Mouse (Mus musculus): ENCODE results near the gene Rps6ka2. TPM values are rescaled to one million over a fixed set of nuclear protein-coding genes. Genes with fewer than 3 reads are reported as not detected.
A peak's percentile ranks its signal among the peaks of the same experiment; 100 is the strongest.

Rps6ka2 gene
- polyA plus RNA-seq, 1 experiment, result 15.6 TPM

- H3K27ac ChIP-seq (ENCODE audit: control insufficient read depth, insufficient read depth, low read depth, low read length), result no peak overlapping the region
- no peaks in the 10 kb centered on the region for H3K4me1 ChIP-seq (ENCODE audit: control insufficient read depth, insufficient read depth, low read length)
- TF ChIP-seq CTCF (IDR thresholded peaks at IDR 0.05; ENCODE audit: control insufficient read depth, insufficient read depth, insufficient replicate concordance, low read depth, low read length) (no peak), POLR2A (IDR thresholded peaks at IDR 0.05; ENCODE audit: control insufficient read depth, low read depth, low read length) (no peak)
- no peaks in the 10 kb centered on the region for H3K27me3 ChIP-seq (ENCODE audit: control insufficient read depth, insufficient read depth, low read length)
- H3K36me3 ChIP-seq (ENCODE audit: control insufficient read depth, insufficient read depth, low read length), result no peaks in the 10 kb centered on the region
- H3K4me3 ChIP-seq (ENCODE audit: control insufficient read depth, low read depth, low read length), result no peak overlapping the region
These were observed 92.7 kb downstream of the Rps6ka2 start for GRCm38 (mm10) chr17:7262620-7263019.

GRCm38 (mm10) chr17:7264610-7265009 is 94.7 kb downstream of the Rps6ka2 start:
- TF ChIP-seq CTCF (IDR thresholded peaks at IDR 0.05; ENCODE audit: control insufficient read depth, insufficient read depth, insufficient replicate concordance, low read depth, low read length) (no peak), POLR2A (IDR thresholded peaks at IDR 0.05; ENCODE audit: control insufficient read depth, low read depth, low read length) (no peak)
- no peaks in the 10 kb centered on the region; the same call in 1 of the 2 replicates for H3K4me1 ChIP-seq (ENCODE audit: control insufficient read depth, insufficient read depth, low read length)

GRCm38 (mm10) chr17:7265291-7265690 is 95.4 kb downstream of the Rps6ka2 start:
- no peak for TF ChIP-seq CTCF (IDR thresholded peaks at IDR 0.05; ENCODE audit: control insufficient read depth, insufficient read depth, insufficient replicate concordance, low read depth, low read length)
- TF ChIP-seq POLR2A (IDR thresholded peaks at IDR 0.05; ENCODE audit: control insufficient read depth, low read depth, low read length), result no peak
- H3K4me3 ChIP-seq (ENCODE audit: control insufficient read depth, low read depth, low read length), result no peak overlapping the region
- H3K27me3 ChIP-seq (ENCODE audit: control insufficient read depth, insufficient read depth, low read length), result no peaks in the 10 kb centered on the region
- no peaks in the 10 kb centered on the region for H3K36me3 ChIP-seq (ENCODE audit: control insufficient read depth, insufficient read depth, low read length)
- H3K4me1 ChIP-seq (ENCODE audit: control insufficient read depth, insufficient read depth, low read length), result no peaks in the 10 kb centered on the region; the same call in 1 of the 2 replicates
- H3K27ac ChIP-seq (ENCODE audit: control insufficient read depth, insufficient read depth, low read depth, low read length), result peak overlapping the region; percentile 36; the same call in 1 of the 2 replicates

More at GRCm38 (mm10) chr17:7264610-7265009, 94.7 kb downstream of the Rps6ka2 start:
- no peaks in the 10 kb centered on the region for H3K36me3 ChIP-seq (ENCODE audit: control insufficient read depth, insufficient read depth, low read length)
- no peaks in the 10 kb centered on the region for H3K27me3 ChIP-seq (ENCODE audit: control insufficient read depth, insufficient read depth, low read length)
- no peak overlapping the region for H3K4me3 ChIP-seq (ENCODE audit: control insufficient read depth, low read depth, low read length)
- H3K27ac ChIP-seq (ENCODE audit: control insufficient read depth, insufficient read depth, low read depth, low read length), result no peak overlapping the region

GRCm38 (mm10) chr17:7265705-7266368 is 95.9 kb downstream of the Rps6ka2 start:
- peak overlapping the region; percentile 7; the same call in 1 of the 2 replicates for H3K27ac ChIP-seq (ENCODE audit: control insufficient read depth, insufficient read depth, low read depth, low read length)
- no peak for TF ChIP-seq CTCF (IDR thresholded peaks at IDR 0.05; ENCODE audit: control insufficient read depth, insufficient read depth, insufficient replicate concordance, low read depth, low read length)
- TF ChIP-seq POLR2A (IDR thresholded peaks at IDR 0.05; ENCODE audit: control insufficient read depth, low read depth, low read length), result 0 out of 2 replicates have a peak, but pooled peaks have one; percentile 19
- H3K4me3 ChIP-seq (ENCODE audit: control insufficient read depth, low read depth, low read length), result no peak overlapping the region
- no peaks in the 10 kb centered on the region for H3K36me3 ChIP-seq (ENCODE audit: control insufficient read depth, insufficient read depth, low read length)
- H3K27me3 ChIP-seq (ENCODE audit: control insufficient read depth, insufficient read depth, low read length), result no peaks in the 10 kb centered on the region
- no peaks in the 10 kb centered on the region; the same call in 1 of the 2 replicates for H3K4me1 ChIP-seq (ENCODE audit: control insufficient read depth, insufficient read depth, low read length)

- Histone ChIP-seq H3K4me1 (ENCODE audit: control insufficient read depth, insufficient read depth, low read length) (no peaks in the 10 kb centered on the region; the same call in 1 of the 2 replicates), H3K27me3 (ENCODE audit: control insufficient read depth, insufficient read depth, low read length) (no peaks in the 10 kb centered on the region), H3K27ac (ENCODE audit: control insufficient read depth, insufficient read depth, low read depth, low read length) (no peak overlapping the region), H3K36me3 (ENCODE audit: control insufficient read depth, insufficient read depth, low read length) (no peaks in the 10 kb centered on the region), H3K4me3 (ENCODE audit: control insufficient read depth, low read depth, low read length) (no peak overlapping the region)
- no peak for TF ChIP-seq CTCF (IDR thresholded peaks at IDR 0.05; ENCODE audit: control insufficient read depth, insufficient read depth, insufficient replicate concordance, low read depth, low read length)
- TF ChIP-seq POLR2A (IDR thresholded peaks at IDR 0.05; ENCODE audit: control insufficient read depth, low read depth, low read length), result no peak
These were observed 97.9 kb downstream of the Rps6ka2 start for GRCm38 (mm10) chr17:7267843-7268242.

- Histone ChIP-seq H3K4me1 (ENCODE audit: control insufficient read depth, insufficient read depth, low read length) (no peaks in the 10 kb centered on the region; the same call in 1 of the 2 replicates), H3K36me3 (ENCODE audit: control insufficient read depth, insufficient read depth, low read length) (no peaks in the 10 kb centered on the region), H3K27me3 (ENCODE audit: control insufficient read depth, insufficient read depth, low read length) (no peaks in the 10 kb centered on the region), H3K4me3 (ENCODE audit: control insufficient read depth, low read depth, low read length) (no peak overlapping the region), H3K27ac (ENCODE audit: control insufficient read depth, insufficient read depth, low read depth, low read length) (peak overlapping the region; percentile 71)
- no peak for TF ChIP-seq CTCF (IDR thresholded peaks at IDR 0.05; ENCODE audit: control insufficient read depth, insufficient read depth, insufficient replicate concordance, low read depth, low read length)
These were observed 99.4 kb downstream of the Rps6ka2 start for GRCm38 (mm10) chr17:7269151-7269806.

GRCm38 (mm10) chr17:7270506-7270905 is 100.6 kb downstream of the Rps6ka2 start:
- no peak overlapping the region for H3K4me3 ChIP-seq (ENCODE audit: control insufficient read depth, low read depth, low read length)
- TF ChIP-seq CTCF (IDR thresholded peaks at IDR 0.05; ENCODE audit: control insufficient read depth, insufficient read depth, insufficient replicate concordance, low read depth, low read length) (no peak), POLR2A (IDR thresholded peaks at IDR 0.05; ENCODE audit: control insufficient read depth, low read depth, low read length) (no peak)

More at GRCm38 (mm10) chr17:7270506-7270905, 100.6 kb downstream of the Rps6ka2 start:
- H3K27ac ChIP-seq (ENCODE audit: control insufficient read depth, insufficient read depth, low read depth, low read length), result peak overlapping the region; percentile 1; the same call in 1 of the 2 replicates
- no peaks in the 10 kb centered on the region for H3K36me3 ChIP-seq (ENCODE audit: control insufficient read depth, insufficient read depth, low read length)
- H3K4me1 ChIP-seq (ENCODE audit: control insufficient read depth, insufficient read depth, low read length), result no peaks in the 10 kb centered on the region; the same call in 1 of the 2 replicates
- H3K27me3 ChIP-seq (ENCODE audit: control insufficient read depth, insufficient read depth, low read length), result no peaks in the 10 kb centered on the region

All from testis, adult 2 months (tissue).